In genomic region chr4:8239306-8239670, GRCm38 (mm10) we compare ENCODE assay signal across 7 mouse cellular contexts. TPM values are rescaled to one million over a fixed set of nuclear protein-coding genes. Genes with fewer than 3 reads are reported as not detected.
DNase-seq lines count a peak whose midpoint lies in the region; ATAC-seq and TF ChIP-seq lines count a peak whose summit lies in the region.

No protein-coding gene starts in this region.

- TF ChIP-seq CTCF in layer of hippocampus, adult 2 months (conservative IDR thresholded peaks at IDR 0.05): no peak
- peak; percentile 29; the same call in 1 of the 2 replicates for TF ChIP-seq CTCF in intestine, postnatal 0 days (IDR thresholded peaks at IDR 0.05; ENCODE audit: low read depth)
- no peak for TF ChIP-seq CTCF in olfactory bulb, adult 2 months (IDR thresholded peaks at IDR 0.05; ENCODE audit: insufficient read depth, low read depth, low read length)

- H3K4me2 ChIP-seq in embryonic facial prominence, embryonic 15.5 days (replicated peaks): peak overlapping the region; percentile 100
- H3K4me2 ChIP-seq in intestine, postnatal 0 days (replicated peaks; ENCODE audit: low read depth): peak overlapping the region; percentile 98

- H3K9ac ChIP-seq in embryonic facial prominence, embryonic 15.5 days: no peak overlapping the region
- peak overlapping the region; percentile 67; the same call in 1 of the 2 replicates for H3K9ac ChIP-seq in intestine, postnatal 0 days (ENCODE audit: low read depth, low read length)

- H3K36me3 ChIP-seq in embryonic facial prominence, embryonic 15.5 days: no peaks in the 10 kb centered on the region
- H3K36me3 ChIP-seq in intestine, postnatal 0 days (ENCODE audit: control insufficient read depth, insufficient read depth): no peaks in the 10 kb centered on the region

- WGBS in embryonic facial prominence, embryonic 15.5 days: 21% methylated on average over 11 of the region's 11 CpGs
- WGBS in intestine, postnatal 0 days: 13% methylated on average over 11 of the region's 11 CpGs
- WGBS in olfactory bulb, adult 2 months: 36% methylated on average over 11 of the region's 11 CpGs

- H3K4me3 ChIP-seq in layer of hippocampus, adult 2 months: peak overlapping the region; percentile 70
- H3K4me3 ChIP-seq in embryonic facial prominence, embryonic 15.5 days (replicated peaks): peak overlapping the region; percentile 61
- H3K4me3 ChIP-seq in intestine, postnatal 0 days (ENCODE audit: low read depth, low read length): peak overlapping the region; percentile 73
- peak overlapping the region; percentile 86 for H3K4me3 ChIP-seq in olfactory bulb, adult 2 months (ENCODE audit: insufficient read depth, low read depth, low read length)

- no peaks in the 10 kb centered on the region for H3K4me1 ChIP-seq in embryonic facial prominence, embryonic 15.5 days
- H3K4me1 ChIP-seq in intestine, postnatal 0 days (replicated peaks; ENCODE audit: control insufficient read depth, insufficient read depth, low read length): 0 out of 2 replicates have a peak, but pooled peaks cover 2% of the 10 kb centered on the region
- peaks cover 10% of the 10 kb centered on the region for H3K4me1 ChIP-seq in olfactory bulb, adult 2 months (ENCODE audit: control insufficient read depth, insufficient read depth, low read length)

- H3K9me3 ChIP-seq in embryonic facial prominence, embryonic 15.5 days (replicated peaks): no peaks in the 10 kb centered on the region
- H3K9me3 ChIP-seq in intestine, postnatal 0 days (ENCODE audit: control insufficient read depth): no peaks in the 10 kb centered on the region

- H3K27ac ChIP-seq in layer of hippocampus, adult 2 months: no peak overlapping the region
- no peak overlapping the region for H3K27ac ChIP-seq in embryonic facial prominence, embryonic 15.5 days (replicated peaks)
- no peak overlapping the region; the same call in 1 of the 2 replicates for H3K27ac ChIP-seq in intestine, postnatal 0 days (ENCODE audit: low read depth, low read length)
- no peak overlapping the region for H3K27ac ChIP-seq in olfactory bulb, adult 2 months (ENCODE audit: insufficient read depth, low read depth, low read length)

- no peaks in the 10 kb centered on the region for H3K27me3 ChIP-seq in embryonic facial prominence, embryonic 15.5 days
- no peaks in the 10 kb centered on the region for H3K27me3 ChIP-seq in intestine, postnatal 0 days (replicated peaks; ENCODE audit: control insufficient read depth, insufficient read depth, low read length)

- no peak for DNase-seq in layer of hippocampus, adult 2 months (ENCODE audit: low spot score in 2 of 2)
- no peak for DNase-seq in layer of hippocampus, postnatal 36 days
- DNase-seq in urinary bladder, postnatal 25 days (ENCODE audit: low spot score): no peak
- no peak for DNase-seq in urinary bladder, adult 2 months (ENCODE audit: low spot score)

- no peak for ATAC-seq in embryonic facial prominence, embryonic 15.5 days (ENCODE audit: insufficient number of reproducible peaks, low FRiP score, low TSS enrichment, low read depth)
- ATAC-seq in intestine, postnatal 0 days: peak; percentile 73

- TF ChIP-seq POLR2A in olfactory bulb, adult 2 months (IDR thresholded peaks at IDR 0.05; ENCODE audit: insufficient read depth, low read depth, low read length): no peak

RNA-seq across cellular contexts. Expression of gene Car8, which starts 0.4 kb away (rescaled TPM):
- 1 to 10 TPM; 2.8 to 3.8 TPM for total RNA-seq in layer of hippocampus, adult 2 months (2021)
- total RNA-seq in layer of hippocampus, postnatal 36 days (2021): 1 to 10 TPM; 3.1 TPM
- 3.3 and 4.0 TPM in 2 replicates for polyA plus RNA-seq in embryonic facial prominence, embryonic 15.5 days (2015; fragmentation: Nextera tagmentation; extraction: Ambion mirVana)
- 27.3 and 29.0 TPM in 2 replicates for polyA plus RNA-seq in intestine, postnatal 0 days (2015; fragmentation: Nextera tagmentation; extraction: Ambion mirVana)
- not detected in 2 replicates for polyA plus RNA-seq in olfactory bulb, adult 2 months (2012; ENCODE audit: insufficient read depth, insufficient read length, low replicate concordance, missing spikeins)
- 0.62 and 1.2 TPM in 2 replicates for polyA plus RNA-seq in urinary bladder, adult 2 months (2012; rRNA removed)
